Mouse (Mus musculus) megakaryocyte, embryonic 14.5 days (primary cell): ENCODE measurements around the gene Hoxa3.

Experiments
- FLI1 ChIP-seq: IDR thresholded peaks from 2 replicates; pipeline ENCODE4 v1.6.1; 2012; ENCODE audit warnings: low read length, inconsistent platforms, mixed read lengths
- GATA1 ChIP-seq: IDR thresholded peaks from 3 replicates; pipeline ENCODE4 v1.6.1; 2012; ENCODE audit warnings: mixed read lengths, low read length, inconsistent platforms, borderline replicate concordance

GRCm38 (mm10) chr6:52183311-52184080 lies 29.6 kb downstream of the Hoxa3 start:
- TF ChIP-seq GATA1, result no peak
- TF ChIP-seq FLI1, result no peak
